Mouse (Mus musculus) cortical plate, adult 2 months (tissue): ENCODE measurements at regions not wholly inside any gene's neighbourhood (a gene's known extent, or its start where the extent isn't known, plus 50 kb on each side); places are given as distances from the start of the nearest gene placed in this dataset.

Experiments
- H3K27ac ChIP-seq: fragments of 200-500 bp; 2 replicates; pipeline ENCODE4 v1.5.1; 2012; ENCODE audit warnings: low read length, control low read depth, inconsistent platforms; ENCODE audit not compliant: insufficient read depth
- H3K4me1 ChIP-seq: fragments of 200-500 bp; 2 replicates; pipeline ENCODE4 v1.6.1; 2011; ENCODE audit warnings: low read length; ENCODE audit not compliant: control insufficient read depth, insufficient read depth
- H3K4me3 ChIP-seq: fragments of 200-500 bp; 2 replicates; pipeline ENCODE4 v1.5.1; 2011; ENCODE audit warnings: mild to moderate bottlenecking, low read length, control low read depth; ENCODE audit not compliant: insufficient read depth
- CTCF ChIP-seq: fragments of 200-500 bp; IDR thresholded peaks from 2 replicates; pipeline ENCODE4 v1.5.1; 2011; ENCODE audit warnings: mild to moderate bottlenecking, control low read depth, low read length; ENCODE audit not compliant: insufficient read depth; ENCODE audit errors: extremely low read depth
- POLR2A ChIP-seq: fragments of 200-500 bp; IDR thresholded peaks from 2 replicates; pipeline ENCODE4 v1.6.1; 2011; ENCODE audit warnings: mild to moderate bottlenecking, low read length, control low read depth; ENCODE audit not compliant: insufficient read depth; ENCODE audit errors: extremely low read depth

GRCm38 (mm10) chr3:38360421-38360921, 124.2 kb downstream of the Ankrd50 start:
- H3K27ac ChIP-seq, result no peak overlapping the region
- TF ChIP-seq POLR2A, result no peak
- no peak for TF ChIP-seq CTCF

GRCm38 (mm10) chr3:38357905-38358491, 126.6 kb downstream of the Ankrd50 start:
- no peak for TF ChIP-seq CTCF
- TF ChIP-seq POLR2A, result no peak
- H3K4me1 ChIP-seq, result no peaks in the 10 kb centered on the region
- no peak overlapping the region for H3K4me3 ChIP-seq
- no peak overlapping the region for H3K27ac ChIP-seq

More at GRCm38 (mm10) chr3:38360421-38360921, 124.2 kb downstream of the Ankrd50 start:
- Histone ChIP-seq H3K4me1 (no peaks in the 10 kb centered on the region), H3K4me3 (no peak overlapping the region)

GRCm38 (mm10) chr3:38344283-38344682, 140.4 kb downstream of the Ankrd50 start:
- H3K4me1 ChIP-seq, result no peaks in the 10 kb centered on the region
- no peak overlapping the region for H3K4me3 ChIP-seq
- no peak for TF ChIP-seq CTCF
- no peak for TF ChIP-seq POLR2A
- H3K27ac ChIP-seq, result no peak overlapping the region

GRCm38 (mm10) chr3:38341666-38342065, 143.0 kb downstream of the Ankrd50 start:
- no peak overlapping the region for H3K27ac ChIP-seq
- no peaks in the 10 kb centered on the region for H3K4me1 ChIP-seq
- TF ChIP-seq POLR2A (no peak), CTCF (no peak)
- no peak overlapping the region for H3K4me3 ChIP-seq

- H3K27ac ChIP-seq, result no peak overlapping the region
- no peaks in the 10 kb centered on the region for H3K4me1 ChIP-seq
- TF ChIP-seq POLR2A, result no peak
- no peak overlapping the region for H3K4me3 ChIP-seq
These were observed 151.2 kb downstream of the Ankrd50 start for GRCm38 (mm10) chr3:38333321-38333910.

- Histone ChIP-seq H3K4me3 (no peak overlapping the region), H3K27ac (no peak overlapping the region), H3K4me1 (peaks cover 4% of the 10 kb centered on the region)
- TF ChIP-seq CTCF (no peak), POLR2A (no peak)
These were observed 153.5 kb downstream of the Ankrd50 start for GRCm38 (mm10) chr3:38331169-38331568.

GRCm38 (mm10) chr3:38327286-38327685, 157.4 kb downstream of the Ankrd50 start:
- TF ChIP-seq CTCF (no peak), POLR2A (no peak)
- no peak overlapping the region for H3K27ac ChIP-seq
- peaks cover 4% of the 10 kb centered on the region for H3K4me1 ChIP-seq
- no peak overlapping the region for H3K4me3 ChIP-seq

- Histone ChIP-seq H3K4me1 (peaks cover 4% of the 10 kb centered on the region), H3K4me3 (no peak overlapping the region), H3K27ac (no peak overlapping the region)
- TF ChIP-seq CTCF, result no peak
- no peak for TF ChIP-seq POLR2A
These were observed 158.4 kb downstream of the Ankrd50 start for GRCm38 (mm10) chr3:38326211-38326610.

- Histone ChIP-seq H3K4me1 (peaks cover 4% of the 10 kb centered on the region), H3K4me3 (no peak overlapping the region), H3K27ac (no peak overlapping the region)
- TF ChIP-seq POLR2A (no peak), CTCF (no peak)
These were observed 160.0 kb downstream of the Ankrd50 start for GRCm38 (mm10) chr3:38324663-38325062.

GRCm38 (mm10) chr3:38322426-38322825, 162.2 kb downstream of the Ankrd50 start:
- H3K4me1 ChIP-seq, result peaks cover 2% of the 10 kb centered on the region
- H3K27ac ChIP-seq, result no peak overlapping the region
- no peak for TF ChIP-seq POLR2A
- no peak for TF ChIP-seq CTCF
- H3K4me3 ChIP-seq, result no peak overlapping the region

GRCm38 (mm10) chr3:38321620-38322019, 163.0 kb downstream of the Ankrd50 start:
- TF ChIP-seq POLR2A, result no peak
- no peak for TF ChIP-seq CTCF
- no peak overlapping the region for H3K4me3 ChIP-seq
- no peaks in the 10 kb centered on the region for H3K4me1 ChIP-seq
- no peak overlapping the region for H3K27ac ChIP-seq
